Mouse (Mus musculus) ES-E14 (cell line): ENCODE data around the gene Rap1a. TPM values are rescaled to one million over a fixed set of nuclear protein-coding genes. Genes with fewer than 3 reads are reported as not detected.

Experiments
- DNase-seq: peaks from one replicate; pipeline ENCODE4 v3.0.0-alpha.2; 2013; ENCODE audit warnings: low read depth, low spot score
- H3K27ac ChIP-seq: 2 replicates; pipeline ENCODE4 v1.5.1; 2012; ENCODE audit warnings: low read depth, mild to moderate bottlenecking, low read length, moderate library complexity, mixed read lengths; ENCODE audit not compliant: poor library complexity, insufficient read depth, severe bottlenecking
- H3K36me3 ChIP-seq: 2 replicates; pipeline ENCODE4 v1.6.1; 2012; ENCODE audit warnings: mild to moderate bottlenecking, low read length, moderate library complexity, mixed read lengths; ENCODE audit not compliant: control insufficient read depth, poor library complexity, insufficient read depth, severe bottlenecking
- H3K4me1 ChIP-seq, 2 experiments: fragments of 150-350 bp in 1 of 2; sonication (generic) in 1 of 2; 2 replicates each; pipeline ENCODE4 v1.6.1; 2012; ENCODE audit warnings: low read length in 2 of 2, mild to moderate bottlenecking in 1 of 2, mixed read lengths in 1 of 2; ENCODE audit not compliant: control insufficient read depth in 2 of 2, insufficient read depth in 2 of 2, poor library complexity in 1 of 2
- H3K4me3 ChIP-seq, 2 experiments: fragments of 150-350 bp in 1 of 2; sonication (generic) in 1 of 2; 2 replicates each; pipeline ENCODE4 v1.5.1; 2012; ENCODE audit warnings: low read length in 2 of 2, low read depth in 1 of 2, mild to moderate bottlenecking in 1 of 2, mixed read lengths in 1 of 2; ENCODE audit not compliant: insufficient read depth in 1 of 2, poor library complexity in 1 of 2, severe bottlenecking in 1 of 2
- H3K9ac ChIP-seq: 2 replicates; pipeline ENCODE4 v1.6.1; 2012; ENCODE audit warnings: low read depth, mild to moderate bottlenecking, low read length, mixed read lengths; ENCODE audit not compliant: poor library complexity, insufficient read depth, severe bottlenecking
- H3K9me3 ChIP-seq: fragments of 150-350 bp; sonication (generic); 2 replicates; pipeline ENCODE4 v1.6.1; 2012; ENCODE audit warnings: low read depth, mild to moderate bottlenecking, low read length; ENCODE audit not compliant: control insufficient read depth, insufficient read depth
- CHD2 ChIP-seq: IDR thresholded peaks from 2 replicates; pipeline ENCODE4 v1.6.1; 2014; ENCODE audit warnings: mild to moderate bottlenecking, low read depth, low read length, inconsistent platforms
- HCFC1 ChIP-seq: IDR thresholded peaks from 2 replicates; pipeline ENCODE4 v1.6.1; 2012; ENCODE audit warnings: low read length, inconsistent platforms, borderline replicate concordance; ENCODE audit not compliant: insufficient read depth
- MAFK ChIP-seq: IDR thresholded peaks from 2 replicates; pipeline ENCODE4 v1.6.1; 2014; ENCODE audit warnings: mild to moderate bottlenecking, low read depth, low read length, inconsistent platforms; ENCODE audit not compliant: insufficient read depth
- ZC3H11A ChIP-seq: IDR thresholded peaks from 2 replicates; pipeline ENCODE4 v1.6.1; 2012; ENCODE audit warnings: low read depth, mild to moderate bottlenecking, inconsistent platforms, low read length, borderline replicate concordance
- ZNF384 ChIP-seq: IDR thresholded peaks from 2 replicates; pipeline ENCODE4 v1.6.1; 2012; ENCODE audit warnings: low read depth, low read length, inconsistent platforms
- in situ Hi-C, 2 experiments: fragments of 600-800 bp; cut with MboI; formaldehyde crosslinking; loops; one replicate each; pipeline ENCODE4 v1.15.1; 2025; ENCODE audit warnings: low sequenced_read_pairs in 2 of 2, inconsistent platforms in 1 of 2; ENCODE audit not compliant: unreplicated experiment in 2 of 2
- total RNA-seq: library from RNA; depleted of rRNA; stranded (reverse); fragments of 300-350 nt; gene quantifications from 2 replicates; pipeline ENCODE4 v1.2.3, GENCODE M21; 2012

Gene Rap1a
- total RNA-seq, 1 experiment = 23.2 TPM

DNA sequence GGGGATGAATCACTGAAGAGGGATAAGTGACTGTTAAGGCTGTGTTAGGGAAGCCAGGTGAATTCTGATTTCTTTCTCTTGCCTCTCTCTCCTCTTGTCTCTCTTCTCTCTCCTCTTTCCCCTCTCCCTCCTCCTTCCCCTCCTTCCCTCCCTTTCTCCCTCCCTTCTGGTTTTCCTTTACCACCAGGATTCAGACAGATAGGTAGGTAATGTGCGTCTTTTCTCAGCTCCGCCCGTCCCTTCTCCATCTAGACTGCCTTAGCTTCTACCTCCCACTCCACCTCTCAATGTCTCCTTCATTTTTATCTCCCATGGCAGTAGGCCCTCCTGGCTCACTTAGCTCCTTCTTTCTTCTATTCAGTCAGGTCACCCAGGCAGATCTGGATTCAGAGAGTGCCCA is 95.6 kb downstream of the Rap1a start:
- in situ Hi-C loops = no loop called here
- H3K9me3 ChIP-seq = no peaks in the 10 kb centered on the region
- no peak overlapping the region for H3K27ac ChIP-seq
- H3K9ac ChIP-seq = peak overlapping the region; percentile 78
- peak overlapping the region; percentile 77 to 81 for H3K4me3 ChIP-seq
- DNase-seq = no peak
- TF ChIP-seq HCFC1 = no peak
- TF ChIP-seq MAFK = no peak
- no peak for TF ChIP-seq ZC3H11A
- no peak for TF ChIP-seq CHD2
- TF ChIP-seq ZNF384 = no peak
- H3K36me3 ChIP-seq = no peaks in the 10 kb centered on the region; the same call in 1 of the 2 replicates
- no peaks in the 10 kb centered on the region for H3K4me1 ChIP-seq

DNA sequence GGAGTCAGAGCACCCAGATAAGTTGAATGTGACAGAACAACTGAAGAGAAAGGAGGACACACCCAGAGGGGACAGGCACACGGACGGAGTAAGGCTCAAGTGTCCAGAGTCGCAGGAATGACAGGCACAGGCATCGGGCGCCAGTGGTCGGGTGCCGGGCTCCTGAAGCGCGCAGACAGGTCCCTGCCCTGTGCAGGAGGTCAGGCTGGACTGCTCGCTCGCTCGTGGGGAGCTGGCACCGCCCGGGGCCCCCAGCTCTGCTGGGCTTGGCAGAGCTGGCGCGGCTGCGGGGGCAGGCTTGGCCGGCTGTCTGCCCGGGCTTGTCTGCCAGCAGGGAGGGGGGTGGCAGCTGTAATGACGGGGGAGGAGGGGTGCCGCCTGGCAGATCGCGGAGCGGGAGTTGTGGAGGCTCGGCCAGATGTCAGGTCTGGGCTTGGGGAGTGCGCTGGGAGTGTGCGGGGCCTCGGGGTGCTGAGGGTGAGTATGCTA is 96.0 kb downstream of the Rap1a start:
- no peak overlapping the region for H3K27ac ChIP-seq
- in situ Hi-C loops = no loop called here

DNA sequence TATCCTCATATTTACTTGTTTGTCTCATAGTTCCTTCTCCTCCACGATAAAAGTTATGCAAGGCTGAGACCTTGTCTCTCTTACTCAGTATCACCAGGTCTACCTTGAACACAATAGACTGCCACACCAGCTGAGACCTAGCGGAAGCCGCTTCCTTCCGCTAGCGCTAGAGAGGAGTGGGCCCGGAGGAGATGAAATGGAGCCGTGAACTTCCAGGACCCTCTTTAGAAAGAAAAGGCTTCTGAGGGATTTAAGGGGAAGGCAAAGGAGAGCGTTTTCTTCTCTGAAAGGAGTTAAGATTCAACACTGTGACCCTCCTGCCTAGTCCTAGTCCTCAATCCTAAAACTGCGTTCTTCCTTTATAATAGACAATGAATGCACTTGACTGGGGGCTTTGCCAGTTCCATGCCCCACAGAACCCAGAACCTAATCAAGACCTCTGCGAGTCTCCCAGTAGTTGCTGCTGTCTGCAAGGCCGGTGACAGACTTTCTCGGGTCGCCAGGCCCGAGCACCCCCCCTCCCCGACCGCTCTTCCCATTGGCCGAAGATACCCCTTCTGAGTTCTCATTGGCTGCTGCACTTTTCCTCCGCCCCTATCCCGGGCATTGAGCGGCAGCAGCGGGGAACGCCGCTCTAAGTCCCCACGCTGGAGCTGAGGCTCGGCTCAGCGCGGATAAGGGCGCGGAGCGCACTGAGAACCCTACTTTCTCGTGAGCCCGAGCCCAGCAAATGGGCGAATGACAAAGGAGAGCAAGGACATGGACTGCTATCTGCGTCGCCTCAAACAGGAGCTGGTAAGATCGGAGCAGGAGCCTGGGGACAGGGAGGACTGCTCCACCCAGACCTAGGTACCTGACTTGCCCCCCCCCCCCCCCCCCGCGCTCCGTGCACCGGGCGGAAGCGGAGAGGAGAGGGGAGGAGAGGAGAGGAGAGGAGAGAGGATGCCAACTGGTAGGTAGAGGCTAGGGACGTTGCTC is 96.8 kb downstream of the Rap1a start, which contains the start of gene Inka2:
TSS of gene Inka2 (plus strand) at position 569 of the 978 bp plus-strand sequence.
- Histone ChIP-seq H3K27ac (no peak within 1 kb of the TSS), H3K4me1 (no peaks in the 10 kb centered on the region), H3K9me3 (no peaks in the 10 kb centered on the region), H3K9ac (peak within 1 kb of the TSS; percentile 78), H3K36me3 (no peaks in the 10 kb centered on the region; the same call in 1 of the 2 replicates), H3K4me3 (peak within 1 kb of the TSS; percentile 77 to 81)
- in situ Hi-C loops = no loop called here
- 0 out of 2 replicates have a peak, but pooled peaks have one; percentile 20 for TF ChIP-seq CHD2
- TF ChIP-seq MAFK = no peak
- DNase-seq = peak; percentile 83

More for the DNA sequence above, 96.0 kb downstream of the Rap1a start:
- Histone ChIP-seq H3K36me3 (no peaks in the 10 kb centered on the region; the same call in 1 of the 2 replicates), H3K4me1 (no peaks in the 10 kb centered on the region), H3K9me3 (no peaks in the 10 kb centered on the region), H3K9ac (peak overlapping the region; percentile 78), H3K4me3 (peak overlapping the region; percentile 77 to 81)
- DNase-seq = no peak
- no peak for TF ChIP-seq ZNF384
- TF ChIP-seq HCFC1 = no peak
- no peak for TF ChIP-seq MAFK
- no peak for TF ChIP-seq CHD2
- TF ChIP-seq ZC3H11A = no peak

- H3K4me1 ChIP-seq = no peaks in the 10 kb centered on the region
- no peaks in the 10 kb centered on the region for H3K36me3 ChIP-seq
- in situ Hi-C loops = no loop called here
- no peak overlapping the region for H3K4me3 ChIP-seq
- TF ChIP-seq MAFK (no peak), HCFC1 (no peak), ZC3H11A (no peak), ZNF384 (no peak), CHD2 (no peak)
- no peak for DNase-seq
- no peak overlapping the region for H3K9ac ChIP-seq
- no peaks in the 10 kb centered on the region for H3K9me3 ChIP-seq
- H3K27ac ChIP-seq = no peak overlapping the region
These were observed 97.6 kb downstream of the Rap1a start for GRCm38 (mm10) chr3:105703571-105703970.
